Mouse (Mus musculus) cerebral cortex, adult 2 months (tissue): ENCODE data around the gene Iqsec2.

Experiments used
- WGBS: fragments of 180-500 bp; shearing (Covaris S2); methylation state at CpG from one replicate; pipeline ENCODE4 v1.1.7; 2018; 5-methylcytosine and 5-hydroxymethylcytosine counted together

Iqsec2 gene

DNA sequence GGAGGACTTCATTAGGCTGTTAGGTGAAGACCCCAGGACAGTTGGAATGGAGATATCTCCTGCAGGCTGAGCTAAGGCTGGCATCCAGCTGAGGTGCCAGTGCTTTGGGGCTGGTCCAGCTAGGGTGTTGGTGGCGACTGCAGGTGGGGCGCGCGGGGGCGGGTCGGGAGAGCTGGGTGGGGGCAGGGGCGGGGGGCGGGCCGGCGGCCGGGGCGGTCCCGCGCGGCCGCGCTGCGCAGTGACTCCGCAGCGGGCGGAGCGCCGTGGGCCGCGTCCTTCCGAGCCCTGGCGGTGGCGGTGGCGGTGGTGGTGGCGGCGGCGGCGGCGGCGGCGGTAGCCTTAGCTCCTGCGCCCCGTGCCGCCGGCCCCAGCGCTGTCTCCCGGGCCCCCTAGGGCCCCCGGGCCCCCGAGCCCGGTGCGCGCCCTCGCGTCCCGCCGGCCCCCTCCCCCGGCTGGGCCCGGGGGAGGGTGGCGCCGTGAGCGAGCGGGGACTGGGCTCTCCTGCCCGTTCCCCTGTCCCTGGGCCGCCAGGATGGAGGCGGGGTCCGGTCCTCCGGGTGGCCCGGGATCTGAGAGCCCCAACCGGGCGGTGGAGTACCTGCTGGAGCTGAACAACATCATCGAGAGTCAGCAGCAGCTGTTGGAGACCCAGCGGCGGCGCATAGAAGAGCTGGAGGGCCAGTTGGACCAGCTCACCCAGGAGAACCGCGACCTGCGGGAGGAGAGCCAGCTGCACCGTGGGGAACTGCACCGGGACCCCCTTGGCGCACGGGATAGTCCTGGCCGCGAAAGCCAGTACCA lies at the start of gene Iqsec2:
Iqsec2 (plus strand) TSS at position 328 of the 801 bp plus-strand sequence.
- under 1% methylated on average over 41 of the region's 78 CpGs for WGBS

DNA sequence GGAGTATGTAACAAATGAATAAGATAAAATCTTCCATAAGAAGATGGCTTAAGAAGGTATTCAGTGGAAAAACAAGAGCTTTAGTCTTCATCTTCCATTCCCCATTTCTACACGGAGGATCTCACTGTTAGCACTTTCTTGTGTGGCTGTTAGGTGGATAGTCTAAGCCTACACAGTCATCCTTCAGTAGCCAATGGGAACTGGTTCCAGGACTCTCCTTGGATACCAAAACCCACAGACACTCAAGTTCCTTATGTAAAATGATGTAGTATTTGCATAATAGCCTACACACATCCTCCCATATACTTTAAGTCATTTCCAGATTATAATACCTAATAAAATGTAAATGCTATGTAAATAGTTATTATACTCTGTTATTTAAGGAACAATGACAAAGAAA lies 46.5 kb upstream of the Iqsec2 start:
- 29% methylated on average over 1 of the region's 1 CpGs for WGBS

GRCm38 (mm10) chrX:152121687-152122086 lies 22.4 kb upstream of the Iqsec2 start:
- WGBS, result 77% methylated on average over 1 of the region's 1 CpGs

GRCm38 (mm10) chrX:152130777-152131176 lies 13.3 kb upstream of the Iqsec2 start:
- 32% methylated on average over 3 of the region's 3 CpGs for WGBS

DNA sequence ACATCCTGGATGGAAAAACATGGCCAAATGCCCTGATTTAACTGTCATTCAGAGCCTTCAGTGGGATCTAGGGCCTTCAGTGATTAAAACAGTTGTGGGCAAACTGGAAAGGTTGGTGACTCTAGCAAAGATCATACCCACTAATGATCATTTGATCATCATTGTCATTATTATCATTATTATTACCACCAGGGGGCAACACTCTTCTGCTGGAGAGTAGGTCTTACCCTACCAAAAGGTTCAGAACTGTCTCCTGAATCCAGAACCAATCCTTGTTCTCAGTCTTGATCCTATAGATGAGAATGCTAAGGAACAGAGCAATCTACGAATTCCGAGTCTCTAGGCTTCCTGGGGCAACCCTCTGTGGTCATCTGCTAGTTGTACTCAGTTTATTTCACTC lies 12.0 kb upstream of the Iqsec2 start:
- WGBS, result 89% methylated on average over 2 of the region's 2 CpGs

DNA sequence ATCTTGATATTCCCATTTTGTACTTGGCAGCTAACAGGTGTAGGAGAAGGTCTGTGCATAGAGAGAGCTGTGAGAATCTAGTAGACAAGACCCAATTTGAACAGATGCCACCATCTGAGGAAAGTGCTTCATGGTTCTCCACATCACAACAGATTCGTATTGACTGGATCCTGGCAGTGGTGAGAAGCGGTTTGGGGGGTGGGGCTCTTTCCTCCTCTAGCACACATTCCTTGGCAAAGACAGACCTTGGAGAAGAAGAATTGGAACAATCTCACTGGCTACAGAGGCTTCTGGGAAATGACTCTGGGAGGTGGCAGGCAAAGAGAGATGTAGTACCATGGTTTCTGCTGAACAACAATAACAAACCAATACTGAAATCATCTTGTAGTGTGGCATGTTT lies 8.9 kb upstream of the Iqsec2 start:
- 29% methylated on average over 2 of the region's 2 CpGs for WGBS

- WGBS, result 2% methylated on average over 42 of the region's 42 CpGs
Measured at GRCm38 (mm10) chrX:152144742-152145214, 710 bp downstream of the Iqsec2 start.

DNA sequence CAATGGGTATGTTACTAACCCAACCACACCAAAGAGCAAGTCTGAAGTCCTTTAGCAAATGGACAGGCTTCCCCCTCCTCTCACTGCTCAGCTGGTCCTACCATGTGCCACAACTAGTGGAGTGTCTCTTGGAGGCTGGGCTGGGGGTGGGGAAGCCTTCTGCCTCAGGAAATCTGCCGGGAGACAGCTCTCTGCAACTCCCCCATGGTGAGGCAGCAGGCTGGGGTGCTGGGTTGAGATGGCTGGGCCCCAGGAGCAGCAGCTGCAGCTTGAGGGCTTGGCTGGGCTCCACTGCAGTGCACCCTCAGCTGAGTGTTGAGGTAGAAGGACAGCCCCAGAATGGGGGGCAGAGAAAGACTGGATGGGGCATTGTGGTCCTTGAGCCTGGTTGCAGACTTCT lies 2.1 kb downstream of the Iqsec2 start:
- WGBS, result 0% methylated on average over 1 of the region's 1 CpGs

- WGBS, result 34% methylated on average over 2 of the region's 2 CpGs
Measured at GRCm38 (mm10) chrX:152146691-152147090, 2.6 kb downstream of the Iqsec2 start.

GRCm38 (mm10) chrX:152147451-152148116 lies 3.5 kb downstream of the Iqsec2 start:
- 8% methylated on average over 5 of the region's 5 CpGs for WGBS

- 43% methylated on average over 5 of the region's 5 CpGs for WGBS
Measured at GRCm38 (mm10) chrX:152148706-152149105, 4.6 kb downstream of the Iqsec2 start.

DNA sequence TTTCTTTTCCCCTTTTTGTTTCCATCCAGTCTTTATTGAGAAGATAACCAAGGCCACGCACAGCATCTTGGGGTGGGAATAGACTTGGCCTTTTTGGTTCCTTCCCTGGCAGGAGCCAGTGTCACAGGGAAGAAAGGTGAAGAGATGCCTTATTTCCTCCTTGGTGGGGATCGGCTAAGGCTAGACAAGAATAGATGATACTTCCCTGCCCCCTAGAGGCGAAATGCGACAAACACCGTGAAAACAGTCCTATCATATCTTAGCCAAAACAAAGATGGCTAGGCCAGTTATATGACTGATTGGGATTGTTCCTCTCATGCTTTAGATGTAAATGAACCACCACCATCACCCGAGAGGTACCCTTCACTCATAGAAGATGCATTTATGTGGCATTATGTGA lies 7.6 kb downstream of the Iqsec2 start:
- 7% methylated on average over 6 of the region's 6 CpGs for WGBS

DNA sequence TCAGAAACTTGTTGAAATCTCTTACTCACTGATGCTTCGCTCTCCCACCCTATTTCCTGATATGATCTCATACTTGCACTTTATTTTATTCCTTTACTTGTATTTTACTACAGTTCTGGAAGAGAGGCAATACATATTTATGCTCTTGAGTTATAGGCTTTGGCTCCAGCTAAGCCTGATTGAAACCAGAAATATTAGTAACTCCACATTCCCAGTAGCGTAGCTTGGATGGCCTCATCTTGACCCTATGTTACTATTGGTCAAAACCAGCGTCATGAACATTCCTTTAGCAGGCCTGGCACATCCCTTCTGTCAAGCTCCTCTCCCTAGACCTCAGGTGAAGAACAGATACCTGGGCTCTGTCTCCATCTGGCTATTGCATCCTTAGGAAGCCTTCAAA lies 14.2 kb downstream of the Iqsec2 start:
- 86% methylated on average over 3 of the region's 3 CpGs for WGBS

GRCm38 (mm10) chrX:152161404-152161803 lies 17.3 kb downstream of the Iqsec2 start:
- 67% methylated on average over 4 of the region's 4 CpGs for WGBS

GRCm38 (mm10) chrX:152166161-152166560 lies 22.1 kb downstream of the Iqsec2 start:
- 36% methylated on average over 6 of the region's 6 CpGs for WGBS

- 46% methylated on average over 1 of the region's 1 CpGs for WGBS
Measured at GRCm38 (mm10) chrX:152168521-152168920, 24.5 kb downstream of the Iqsec2 start.

GRCm38 (mm10) chrX:152171041-152172026 lies 27.3 kb downstream of the Iqsec2 start:
- WGBS, result 46% methylated on average over 6 of the region's 6 CpGs

DNA sequence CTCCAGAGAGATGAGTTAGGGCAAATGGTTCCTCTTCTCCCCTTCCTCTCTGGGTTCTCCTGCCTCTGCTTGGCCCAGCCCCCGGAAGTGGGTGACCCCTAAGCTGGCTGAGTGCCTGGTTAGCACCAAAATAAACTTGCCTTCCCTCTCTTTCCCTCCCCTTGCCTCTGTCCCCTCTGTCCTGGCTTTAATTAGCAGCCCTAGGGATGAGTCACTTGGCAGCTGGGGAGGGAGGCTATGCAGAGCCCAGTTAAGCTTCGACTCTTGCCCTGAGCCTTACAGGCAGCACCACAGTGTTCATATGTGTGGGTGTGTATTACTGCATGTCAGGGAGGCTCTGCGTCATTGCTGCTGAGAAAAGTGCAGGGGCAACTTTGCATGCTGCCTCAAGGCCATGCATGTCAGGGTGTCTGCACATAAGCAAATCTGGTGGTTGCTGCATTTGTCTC lies 28.4 kb downstream of the Iqsec2 start:
- 5% methylated on average over 3 of the region's 3 CpGs for WGBS

DNA sequence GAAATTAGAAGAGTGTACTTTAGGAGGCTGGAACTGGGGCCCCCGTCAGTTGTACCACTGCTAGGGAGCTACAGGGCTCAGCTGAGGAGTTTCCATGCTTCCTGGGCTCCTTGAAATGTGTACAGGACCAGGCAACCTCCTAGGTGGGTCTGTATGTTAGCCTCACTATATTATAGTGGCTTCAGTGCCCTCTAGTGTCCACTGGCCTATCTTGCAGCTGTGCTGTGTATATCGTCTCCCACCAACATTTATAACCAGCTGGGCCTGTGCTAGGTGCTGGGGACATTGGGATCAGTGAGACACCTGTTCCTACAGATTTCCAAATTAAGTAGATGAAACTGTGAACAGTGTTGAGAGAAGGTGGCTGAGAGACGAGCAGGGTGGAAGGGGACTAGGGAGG lies 31.2 kb downstream of the Iqsec2 start:
- 11% methylated on average over 3 of the region's 3 CpGs for WGBS

DNA sequence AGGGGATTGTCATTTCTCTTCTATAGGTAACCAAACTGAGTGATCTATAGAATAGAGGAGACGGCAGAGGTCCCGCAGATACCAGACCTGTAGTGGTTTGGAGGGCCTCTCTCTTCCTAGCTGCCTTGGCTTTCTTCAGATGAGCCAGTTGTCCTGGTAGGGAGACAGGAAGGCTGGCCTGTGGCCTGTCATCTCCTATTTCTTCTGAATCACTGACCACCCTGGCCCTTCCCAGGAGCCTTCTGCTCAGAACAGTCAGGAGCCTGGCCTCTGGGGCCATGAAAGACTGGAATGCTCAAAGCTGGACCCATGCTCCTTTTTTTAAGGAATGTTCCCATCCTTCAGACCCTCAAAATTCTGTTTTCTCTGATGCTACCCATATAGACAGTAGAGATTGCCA lies 33.8 kb downstream of the Iqsec2 start:
- 96% methylated on average over 2 of the region's 2 CpGs for WGBS

GRCm38 (mm10) chrX:152178843-152179545 lies 34.9 kb downstream of the Iqsec2 start:
- WGBS, result 28% methylated on average over 8 of the region's 8 CpGs
